Mouse (Mus musculus): Measurements from ENCODE around the gene Spred2.

- no peak for TF ChIP-seq GATA1 (IDR thresholded peaks at IDR 0.05; ENCODE audit: borderline replicate concordance, low read length)
- TF ChIP-seq FLI1 (IDR thresholded peaks at IDR 0.05; ENCODE audit: low read length), result no peak
These were observed 37.7 kb downstream of the Spred2 start for GRCm38 (mm10) chr11:19961766-19962365.

All from megakaryocyte, embryonic 14.5 days (primary cell).